Mouse (Mus musculus) T-helper 1 cell (primary cell): ENCODE results near the gene Gna11.

Experiments
- in situ Hi-C: fragments of 300-600 bp; cut with MboI, MseI; formaldehyde crosslinking; loops from one replicate; pipeline ENCODE4 v1.15.1; 2025; ENCODE audit warnings: high pct_unique_total_duplicates

Gene Gna11

DNA sequence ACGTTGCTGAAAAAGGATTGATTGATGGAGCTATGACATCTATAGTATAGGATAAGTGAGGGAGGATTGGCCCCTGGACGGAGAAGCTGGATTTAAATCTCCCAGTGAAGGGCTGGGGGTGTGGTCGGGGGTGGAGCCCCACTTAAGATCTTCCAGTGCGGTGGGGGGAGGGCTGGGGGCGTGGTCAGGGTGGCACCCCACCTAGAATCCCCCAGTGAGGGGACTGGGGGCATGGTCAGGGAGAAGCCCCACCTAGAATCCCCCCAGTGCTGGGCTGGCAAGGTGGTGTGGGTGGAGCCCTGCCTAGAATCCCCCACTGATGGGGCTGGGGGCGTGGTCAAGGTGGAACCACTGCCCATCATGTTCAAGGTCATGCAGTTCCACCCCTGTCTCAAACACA is 37.9 kb downstream of the Gna11 start:
- in situ Hi-C loops = no loop called here

DNA sequence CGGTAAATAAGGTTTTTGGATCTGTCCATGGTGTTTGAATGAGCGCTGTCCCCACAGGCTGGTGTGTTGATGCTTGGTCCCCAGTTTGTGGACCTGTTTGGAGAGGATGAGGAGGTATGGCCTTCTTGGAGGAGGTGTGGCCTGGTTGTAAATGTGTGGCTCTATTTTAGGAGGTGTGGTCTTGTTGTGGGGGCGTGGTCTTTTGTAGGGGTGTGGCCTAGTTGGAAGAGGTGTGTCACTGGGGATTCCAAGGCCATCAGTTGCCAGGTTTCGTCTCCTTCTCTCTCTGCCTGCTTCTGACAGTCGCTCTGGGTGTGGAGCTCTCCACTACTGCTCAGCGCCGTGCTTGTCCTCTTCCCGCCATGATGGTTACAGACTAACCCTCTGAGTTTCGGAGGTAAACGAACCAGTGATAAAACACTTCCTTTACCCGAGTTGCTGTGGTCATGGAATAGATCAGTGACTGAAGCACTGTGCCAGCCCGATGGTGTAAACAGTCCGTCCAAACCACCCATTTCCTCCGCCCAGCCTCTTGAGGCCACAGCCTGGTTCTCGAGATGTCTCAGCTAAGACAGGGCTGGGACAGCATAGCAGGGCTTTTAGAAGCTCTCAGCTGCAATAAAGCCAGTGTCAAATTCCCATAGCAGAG is 39.9 kb downstream of the Gna11 start:
- in situ Hi-C loops = no loop called here

DNA sequence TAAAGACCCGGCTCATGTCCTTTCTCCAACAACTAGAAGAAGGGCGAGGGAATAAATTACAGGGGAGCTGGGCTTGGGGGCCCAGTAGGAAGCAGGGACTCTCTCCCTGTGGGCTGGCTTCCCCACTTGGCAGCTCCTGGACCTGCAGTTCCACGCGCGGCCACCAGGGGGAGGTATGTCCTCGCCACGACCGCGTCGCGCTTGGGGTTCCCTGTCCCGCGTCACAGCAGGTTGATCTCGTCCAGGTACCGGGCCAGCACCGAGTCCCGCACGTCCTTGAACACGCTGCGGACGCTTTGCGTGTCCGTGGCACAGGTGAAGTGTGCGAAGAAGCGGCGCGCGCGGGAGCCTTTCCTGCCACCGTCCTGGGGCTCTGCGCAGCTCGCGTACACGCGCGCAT is 42.3 kb downstream of the Gna11 start:
- in situ Hi-C loops = no loop called here

DNA sequence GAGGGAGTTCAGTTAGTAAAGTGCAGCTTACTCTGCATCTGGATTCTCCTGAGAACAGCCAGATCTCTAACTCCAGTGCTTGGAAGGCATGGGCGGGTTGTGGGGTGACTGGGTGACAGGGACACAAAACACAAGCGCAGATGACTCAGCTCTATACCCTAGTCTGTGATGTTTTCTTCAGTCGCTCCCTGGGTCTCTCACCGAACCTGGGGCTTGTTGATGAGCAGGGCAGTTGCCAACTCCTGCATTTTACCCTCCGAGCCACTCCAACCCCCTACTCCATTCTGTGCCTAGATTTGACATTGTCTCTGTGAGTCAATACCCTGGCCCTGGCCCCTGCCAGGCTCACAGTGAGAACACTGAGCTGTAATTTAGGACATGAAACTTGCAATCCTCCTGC is 43.1 kb downstream of the Gna11 start:
- in situ Hi-C loops = no loop called here

DNA sequence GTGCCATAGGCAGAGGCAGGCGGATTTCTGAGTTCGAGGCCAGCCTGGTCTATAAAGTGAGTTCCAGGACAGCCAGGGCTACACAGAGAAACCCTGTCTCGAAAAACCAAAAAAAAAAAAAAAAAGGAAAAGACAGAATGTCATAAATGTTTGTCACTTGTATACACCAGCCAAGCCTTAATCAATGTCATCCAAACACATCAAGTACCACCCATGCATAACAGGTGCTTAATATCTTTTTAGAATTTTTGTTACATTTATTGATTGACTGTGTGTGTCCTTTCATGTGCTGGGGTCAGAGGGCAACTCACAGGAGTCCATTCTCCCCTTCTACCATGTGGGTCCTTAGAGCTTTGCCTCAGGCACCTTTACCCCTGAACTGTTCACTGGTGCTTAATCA is 45.0 kb downstream of the Gna11 start, which contains the start of gene S1pr4:
Gene S1pr4, minus strand, starts transcription at position 101 of the 400 bp plus-strand sequence.
- in situ Hi-C loops = no loop called here

DNA sequence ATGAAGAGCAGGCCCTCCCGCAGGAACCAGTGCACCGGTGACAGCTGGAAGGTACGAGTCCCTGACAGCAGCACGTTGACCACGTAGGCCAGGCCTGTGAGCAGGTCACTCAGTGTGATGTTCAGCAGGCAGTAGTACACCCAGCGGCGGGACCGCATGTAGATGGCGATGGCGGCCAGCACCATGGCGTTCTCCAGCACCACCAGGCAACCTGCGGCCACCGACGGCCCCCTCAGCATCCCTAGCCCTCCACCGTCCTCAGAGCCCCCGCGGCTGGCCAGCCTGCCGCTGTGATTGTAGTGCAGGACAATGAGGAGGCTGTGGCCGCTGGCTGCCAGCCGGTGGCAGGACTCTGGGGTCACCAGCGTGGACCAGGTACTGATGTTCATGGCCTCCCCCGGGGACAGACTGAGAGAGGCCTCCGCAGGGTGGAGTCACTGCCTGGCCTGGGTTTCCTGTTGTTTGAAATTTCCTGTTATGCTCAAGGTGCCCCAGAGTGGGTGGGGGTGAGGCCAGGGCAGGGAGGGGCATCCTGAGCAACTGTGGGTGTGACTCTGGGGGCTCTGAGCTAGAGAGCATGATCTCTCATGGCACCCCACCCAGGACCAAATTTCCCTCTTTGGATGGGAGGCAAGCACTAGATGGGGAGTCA is 45.6 kb downstream of the Gna11 start:
- in situ Hi-C loops = no loop called here

DNA sequence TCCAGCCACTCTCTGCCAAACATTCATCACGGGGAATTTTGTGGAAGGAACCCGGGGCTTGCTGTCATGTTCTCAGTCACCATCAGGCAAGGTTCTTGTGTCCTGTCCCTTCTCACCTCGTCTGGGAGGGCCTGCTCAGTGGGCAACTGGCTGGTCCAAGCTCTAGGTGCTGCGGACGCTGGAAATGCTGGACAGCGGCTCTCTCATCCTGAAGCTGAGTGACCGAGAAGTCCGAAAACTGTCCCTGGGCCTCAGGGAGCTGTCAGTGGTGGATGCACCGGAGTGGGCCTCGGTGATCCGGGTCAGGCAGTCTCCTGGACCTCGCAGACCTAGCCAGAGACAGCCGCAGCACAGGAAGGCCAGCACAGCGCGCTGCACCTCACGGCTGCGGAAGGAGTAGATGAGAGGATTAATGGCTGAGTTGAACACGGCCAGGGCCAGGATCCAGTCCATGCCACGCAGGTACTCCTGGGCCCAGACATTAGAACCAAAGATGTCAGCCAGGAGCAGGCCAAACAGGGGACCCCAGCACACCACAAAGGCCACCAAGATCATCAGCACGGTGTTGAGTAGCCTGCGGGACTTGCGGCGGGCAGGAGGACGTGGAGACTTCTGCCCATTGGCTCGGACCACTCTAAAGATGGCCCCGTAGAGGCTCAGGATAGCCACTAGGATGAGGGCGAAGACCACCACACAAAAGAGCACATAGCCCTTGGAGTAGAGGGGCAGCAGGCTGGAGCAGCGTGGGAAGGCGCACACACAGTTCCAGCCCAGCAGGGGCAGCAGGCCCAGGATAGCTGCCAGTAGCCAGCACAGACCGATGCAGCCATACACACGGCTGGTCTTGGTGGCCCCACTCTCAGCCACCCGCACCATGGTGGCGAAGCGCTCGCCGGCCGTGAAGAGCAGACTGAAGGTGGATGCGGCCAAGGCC is 46.4 kb downstream of the Gna11 start:
- in situ Hi-C loops = no loop called here

DNA sequence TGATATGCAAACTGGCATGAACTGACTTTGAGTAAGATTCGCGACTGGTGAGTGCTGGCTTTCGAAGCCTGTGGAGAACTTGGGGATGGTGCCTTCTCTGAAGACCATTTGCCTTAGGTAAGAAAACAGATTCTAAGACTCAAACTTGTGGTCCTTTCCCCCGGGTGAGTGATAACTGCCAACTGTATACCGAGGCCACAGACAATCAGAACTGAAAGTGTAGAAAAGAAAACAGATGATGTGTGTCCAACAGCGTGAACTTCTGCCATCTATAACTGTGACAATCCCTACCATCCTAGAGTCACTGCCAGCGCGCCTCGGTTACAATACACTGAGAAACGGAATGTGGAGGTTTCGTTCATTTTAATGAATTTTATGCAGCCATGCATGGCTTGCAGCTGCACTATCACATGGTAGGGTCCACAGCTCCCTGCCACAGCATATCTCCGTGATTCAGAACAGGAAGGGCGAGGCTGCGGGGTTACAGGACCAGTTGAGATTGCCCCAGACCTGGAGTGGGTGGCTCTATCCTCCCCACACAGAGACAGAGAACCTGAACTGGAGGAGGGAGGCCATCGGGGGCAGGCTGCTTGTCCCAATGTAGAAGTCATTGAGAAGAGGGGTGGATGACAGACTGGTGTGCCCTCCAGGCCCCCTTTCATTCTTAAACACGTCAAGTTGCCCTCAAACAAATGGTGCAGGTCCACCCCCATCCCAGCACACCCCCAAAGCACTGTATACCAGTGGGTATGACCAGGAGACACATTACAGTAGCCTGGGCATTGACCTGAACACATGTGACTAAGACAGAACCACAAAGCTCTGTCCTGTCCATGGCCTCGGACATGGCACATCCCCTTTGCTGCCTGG is 47.4 kb downstream of the Gna11 start:
- in situ Hi-C loops = no loop called here

DNA sequence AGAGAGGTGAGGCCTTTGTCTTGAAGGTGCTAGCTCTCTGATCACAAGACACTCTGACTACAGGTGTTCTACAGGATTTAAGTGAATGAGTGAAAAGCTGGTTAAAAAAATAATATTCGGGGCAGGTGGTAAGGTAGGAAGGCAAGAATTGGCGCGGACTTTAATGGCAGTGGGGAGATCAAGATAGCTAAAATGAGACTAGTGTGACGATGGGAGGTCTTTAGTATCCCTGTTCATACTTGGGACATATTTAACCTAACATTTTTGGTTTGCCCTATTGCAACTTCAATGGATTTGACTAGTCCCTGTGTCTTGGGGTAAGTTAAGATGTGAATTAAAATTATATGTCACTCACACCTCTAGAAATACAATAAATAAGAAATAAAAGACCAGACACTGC is 48.0 kb downstream of the Gna11 start:
- in situ Hi-C loops = no loop called here

DNA sequence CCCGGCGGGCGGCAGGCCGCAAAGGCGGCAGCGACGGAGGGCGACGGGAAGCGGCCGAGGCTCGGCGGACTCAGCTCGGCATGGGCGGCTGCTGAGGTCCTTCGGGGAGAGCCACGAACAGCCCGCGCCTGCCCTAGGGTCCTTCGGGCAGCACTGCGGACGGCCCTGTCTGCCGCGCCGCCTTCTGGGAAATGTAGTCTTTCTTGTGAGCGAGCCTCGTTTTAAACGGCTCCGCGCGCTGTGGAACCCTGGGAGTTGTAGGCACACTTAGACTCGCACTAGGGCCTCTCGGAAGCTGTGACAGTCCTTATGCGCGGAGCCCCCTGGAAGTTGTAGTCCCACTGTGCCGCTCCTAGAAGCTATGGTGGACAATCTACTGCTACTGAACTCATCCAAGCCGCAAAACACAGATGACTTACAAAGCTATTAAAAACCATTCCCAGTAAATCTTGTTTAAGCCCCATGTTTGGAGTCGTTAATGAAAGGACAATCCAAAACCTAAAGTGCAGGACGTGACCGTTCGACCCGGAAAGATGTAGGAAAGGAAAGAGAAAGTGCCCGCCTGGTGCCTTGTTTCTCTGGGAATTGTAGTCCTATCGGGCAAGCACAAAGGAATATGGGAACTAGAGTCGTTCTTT is 48.6 kb downstream of the Gna11 start, which contains the start of gene Ncln:
Gene Ncln, minus strand, starts transcription at position 129 of the 638 bp plus-strand sequence.
- in situ Hi-C loops = no loop called here

DNA sequence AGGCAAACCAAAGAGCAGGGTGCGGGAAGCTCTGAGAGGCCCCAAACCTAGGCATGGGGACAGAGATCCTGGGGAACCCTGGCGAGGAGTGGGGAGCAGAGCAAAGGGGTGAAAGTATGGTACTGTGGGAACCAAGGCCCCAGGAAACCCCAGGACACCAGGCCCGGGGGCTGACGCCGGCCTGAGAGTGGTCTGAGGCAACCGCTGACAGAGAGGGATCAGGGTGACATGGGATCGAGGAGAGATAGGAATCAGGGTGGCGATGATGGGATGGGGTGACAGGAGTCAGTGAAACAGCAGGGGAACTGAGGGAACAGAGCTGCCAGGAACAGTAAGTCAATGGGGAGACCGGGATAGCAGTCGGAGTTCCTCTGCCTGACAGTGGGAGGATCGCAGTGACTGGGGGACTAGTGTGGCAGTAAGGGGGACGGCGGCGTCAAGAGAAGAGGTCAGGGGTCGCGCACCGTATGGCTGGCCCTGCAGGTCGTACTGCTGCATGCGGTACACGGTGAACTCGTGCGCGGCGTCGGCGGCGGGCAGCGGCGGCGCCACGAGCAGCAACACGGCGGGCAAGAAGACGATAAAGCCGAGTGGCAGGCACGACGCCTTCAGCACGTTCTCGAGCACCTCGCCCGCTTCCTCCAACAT is 49.2 kb downstream of the Gna11 start:
- in situ Hi-C loops = no loop called here

DNA sequence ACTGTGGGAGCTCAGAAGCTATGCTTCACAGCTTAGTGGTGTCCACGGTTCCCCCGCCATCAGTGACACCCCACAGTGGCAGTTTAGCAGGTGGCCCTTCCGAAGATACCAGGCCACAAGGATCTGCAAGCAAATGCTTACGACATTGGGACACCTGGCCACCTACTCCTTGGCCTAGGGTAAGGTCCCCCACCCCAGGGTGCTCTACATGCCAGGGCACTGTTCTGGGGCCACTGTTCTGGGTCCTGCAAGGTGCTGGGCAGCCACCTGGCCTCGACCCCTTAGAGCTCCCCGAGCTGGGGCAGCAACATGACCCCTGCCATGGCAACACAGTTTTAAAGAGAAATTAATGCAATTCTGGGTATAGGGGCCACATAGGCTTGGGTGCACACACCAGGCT is 49.8 kb downstream of the Gna11 start:
- in situ Hi-C loops = no loop called here

DNA sequence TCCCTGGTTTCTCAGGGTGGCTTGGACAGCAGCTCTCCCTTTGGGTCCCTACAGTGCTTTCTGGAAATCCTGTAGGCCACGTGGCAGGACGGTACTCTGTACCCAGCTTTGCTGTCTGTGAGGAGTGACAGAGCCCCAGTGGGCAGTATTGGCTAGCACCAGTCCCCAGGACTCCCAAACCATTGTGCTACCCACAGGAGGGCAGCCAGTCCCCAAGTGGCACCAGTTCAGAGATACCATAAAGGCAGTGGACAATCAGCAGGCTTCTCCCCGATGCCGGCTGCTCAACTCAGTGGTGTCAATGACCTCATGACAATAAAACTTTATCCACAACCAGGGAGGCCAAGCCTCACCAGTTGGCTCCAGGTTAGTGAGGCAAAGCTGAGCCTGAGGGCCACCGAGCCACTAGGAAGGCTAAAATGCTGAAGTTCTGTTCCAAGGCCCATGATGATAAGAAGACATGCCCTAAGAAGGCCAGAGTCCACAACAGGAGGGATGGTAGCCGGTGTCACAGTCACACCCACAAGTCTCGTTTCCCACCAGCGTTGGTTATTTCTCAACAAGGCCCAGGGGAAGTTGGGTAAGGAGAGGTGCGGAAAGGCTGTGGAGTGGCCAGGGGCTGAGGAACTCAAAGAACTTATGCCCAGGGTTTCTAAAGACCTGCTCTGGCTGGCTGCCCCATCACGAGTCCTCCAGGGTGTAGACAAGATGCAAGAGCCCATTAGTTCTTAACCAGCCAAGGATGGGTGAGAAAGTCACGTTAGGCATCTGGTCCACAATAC is 50.5 kb downstream of the Gna11 start:
- in situ Hi-C loops = no loop called here

DNA sequence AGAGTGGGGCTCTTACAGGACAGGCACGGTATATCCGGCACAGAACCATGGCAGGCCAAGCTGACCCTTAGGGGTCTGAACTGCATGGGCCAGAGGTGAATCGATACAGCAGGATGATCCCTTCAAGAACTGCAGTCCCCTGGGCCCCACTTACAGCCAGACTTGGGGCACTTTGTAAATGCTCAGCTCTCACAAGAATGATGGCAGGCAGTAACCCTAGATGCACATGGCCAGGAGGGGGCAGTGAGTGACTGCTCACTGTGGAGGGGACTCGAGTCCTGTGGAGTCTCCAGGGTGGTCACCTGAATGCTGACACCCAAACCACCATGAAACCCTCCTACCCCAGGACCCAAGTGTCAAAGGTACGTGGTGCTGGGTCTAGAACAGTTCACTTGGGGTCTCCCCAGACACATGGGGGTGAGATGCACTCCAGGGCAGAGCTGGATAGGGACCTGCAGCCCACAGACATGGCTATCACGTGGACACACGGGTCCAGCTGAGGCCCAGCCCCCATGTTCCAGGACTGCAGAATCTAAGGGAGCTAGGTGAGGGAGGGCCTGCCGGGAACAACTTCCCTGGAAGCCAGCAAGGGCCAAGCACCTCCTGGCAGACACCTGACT is 51.3 kb downstream of the Gna11 start:
- in situ Hi-C loops = no loop called here

DNA sequence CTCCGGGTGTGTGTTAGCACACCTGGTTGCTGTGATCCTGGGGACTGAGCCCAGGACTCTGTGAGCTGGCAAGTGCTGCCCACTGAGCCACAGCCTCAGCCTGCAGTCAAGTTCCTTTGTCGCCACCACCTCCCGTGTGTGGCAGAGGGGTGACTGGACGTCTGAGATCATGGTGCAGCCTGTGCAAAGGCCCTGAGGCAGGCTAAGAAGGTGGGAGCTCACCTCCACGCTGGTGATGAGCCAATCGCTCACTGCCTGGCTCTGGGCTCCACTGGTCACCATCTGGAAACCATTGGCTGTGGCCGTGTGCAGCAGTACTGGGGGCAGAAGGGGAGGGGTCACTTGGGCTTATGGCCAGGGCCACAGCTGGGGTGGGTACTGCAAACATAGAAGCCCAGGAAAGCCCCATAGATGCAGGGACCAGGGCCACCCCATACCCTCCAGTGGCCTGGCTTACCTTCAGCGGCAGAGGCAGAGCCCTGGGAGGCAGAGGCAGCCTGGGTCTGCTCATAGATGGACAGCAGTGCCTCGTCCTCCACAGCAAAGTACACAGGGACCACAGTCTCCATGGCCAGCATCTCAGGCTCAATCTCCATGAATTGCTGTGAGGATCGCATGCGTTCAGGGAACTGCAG is 52.3 kb downstream of the Gna11 start:
- in situ Hi-C loops = no loop called here

DNA sequence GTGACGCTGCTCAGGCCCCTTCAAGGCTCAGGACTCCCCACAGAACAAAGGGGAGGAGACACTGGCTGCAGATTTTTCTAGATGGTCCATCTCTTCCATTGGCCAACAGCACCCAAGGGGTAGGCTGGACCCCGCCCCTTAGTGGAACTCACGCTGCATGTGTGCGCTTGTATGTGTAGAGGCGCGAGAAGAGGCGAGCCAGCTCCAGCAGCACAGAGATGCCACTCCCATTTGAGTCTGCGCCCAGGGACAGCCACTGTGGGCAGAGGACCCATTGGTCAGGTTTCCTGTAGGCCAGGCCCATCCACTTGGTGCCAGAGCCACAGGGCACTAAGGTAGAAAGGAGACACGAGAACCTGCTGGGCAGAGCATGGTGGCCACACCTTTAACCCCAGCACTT is 54.0 kb downstream of the Gna11 start:
- in situ Hi-C loops = no loop called here

DNA sequence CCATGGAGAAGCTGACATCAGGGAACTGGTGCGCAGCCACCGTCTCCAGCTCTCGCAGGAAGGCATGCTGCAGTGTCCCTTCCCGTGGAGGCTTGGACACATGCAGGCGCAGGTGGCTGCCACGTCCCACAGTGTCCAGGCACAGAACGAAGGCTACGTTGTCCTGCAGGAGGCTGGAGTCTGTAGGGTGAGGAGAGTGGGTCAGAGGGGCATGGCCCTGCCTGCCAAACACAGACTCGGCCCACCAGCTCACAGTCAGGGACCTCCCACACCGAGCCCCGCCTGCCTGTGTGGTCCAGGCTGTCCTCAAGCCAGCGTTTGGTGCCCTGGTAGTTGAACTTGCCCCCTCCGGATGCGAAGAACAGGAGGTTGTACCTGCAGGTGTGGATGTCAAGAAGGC is 55.0 kb downstream of the Gna11 start:
- in situ Hi-C loops = no loop called here

DNA sequence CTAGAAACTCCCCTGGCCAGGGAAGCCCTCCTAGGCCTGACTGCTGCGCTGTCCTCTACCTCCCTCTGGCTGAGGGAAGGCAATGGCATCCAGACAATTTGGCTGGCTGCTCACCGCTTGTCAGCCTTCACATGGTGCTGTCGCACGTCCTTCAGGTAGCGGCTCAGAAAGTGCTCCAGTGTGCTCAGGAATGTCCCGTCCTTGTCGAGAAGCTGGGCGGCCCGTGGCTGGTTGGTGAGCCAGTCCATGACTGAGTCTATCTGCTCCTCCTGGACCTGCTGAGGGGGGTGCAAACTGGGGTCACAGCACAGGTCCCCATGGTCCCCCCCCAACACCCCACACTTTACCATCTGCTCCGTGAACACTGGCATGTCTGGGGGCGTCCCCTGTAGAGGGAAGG is 56.9 kb downstream of the Gna11 start:
- in situ Hi-C loops = no loop called here

DNA sequence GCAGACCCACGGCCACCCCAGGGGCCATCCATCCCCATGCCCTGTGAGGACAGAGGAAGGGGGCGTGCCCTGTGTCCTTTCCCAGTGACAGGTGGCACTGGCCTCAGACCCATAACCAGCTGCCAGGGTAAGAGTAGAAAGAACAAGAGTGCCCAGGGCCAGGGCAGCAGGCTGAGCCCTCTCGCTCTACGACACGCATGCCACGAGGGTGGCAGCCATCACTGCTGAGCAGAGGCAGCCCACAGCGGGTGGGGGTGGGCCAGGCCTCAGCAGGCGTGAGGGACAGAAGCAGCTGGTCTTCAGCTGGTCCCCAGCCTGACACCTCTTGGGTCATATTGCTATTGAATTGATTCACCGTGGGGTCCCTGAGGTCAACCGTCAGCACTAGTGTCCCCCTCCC is 58.5 kb downstream of the Gna11 start:
- in situ Hi-C loops = no loop called here
